Mouse (Mus musculus) ES-Bruce4 (cell line): ENCODE data around the gene Coa3. TPM values are rescaled to one million over a fixed set of nuclear protein-coding genes. Genes with fewer than 3 reads are reported as not detected.

Experiments used
- H3K27ac ChIP-seq: 2 replicates; pipeline ENCODE4 v1.5.1; 2012; ENCODE audit warnings: low read length, inconsistent platforms; ENCODE audit not compliant: insufficient read depth
- H3K27me3 ChIP-seq: 2 replicates; pipeline ENCODE4 v1.6.1; 2012; ENCODE audit warnings: mild to moderate bottlenecking, low read length, inconsistent platforms; ENCODE audit not compliant: control insufficient read depth, poor library complexity, insufficient read depth, severe bottlenecking
- H3K36me3 ChIP-seq: 2 replicates; pipeline ENCODE4 v1.6.1; 2012; ENCODE audit warnings: inconsistent platforms, mild to moderate bottlenecking, low read length, moderate library complexity; ENCODE audit not compliant: control insufficient read depth, poor library complexity, insufficient read depth, severe bottlenecking
- H3K4me1 ChIP-seq: one replicate; pipeline ENCODE4 v1.8.1; 2011; ENCODE audit warnings: low read length; ENCODE audit not compliant: control insufficient read depth, insufficient read depth
- H3K4me3 ChIP-seq: 2 replicates; pipeline ENCODE4 v1.5.1; 2011; ENCODE audit warnings: low read depth, mild to moderate bottlenecking, low read length
- H3K9ac ChIP-seq: 2 replicates; pipeline ENCODE4 v1.6.1; 2012; ENCODE audit warnings: low read depth, mild to moderate bottlenecking, inconsistent platforms; ENCODE audit not compliant: poor library complexity, severe bottlenecking
- H3K9me3 ChIP-seq: replicated peaks from 2 replicates; pipeline ENCODE4 v1.6.1; 2012; ENCODE audit warnings: mild to moderate bottlenecking, low read length, inconsistent platforms; ENCODE audit not compliant: control insufficient read depth, poor library complexity, insufficient read depth, severe bottlenecking
- CTCF ChIP-seq: IDR thresholded peaks from one replicate; pipeline ENCODE4 v1.8.1; 2011; ENCODE audit warnings: low read depth, low read length
- EP300 ChIP-seq: IDR thresholded peaks from 2 replicates; pipeline ENCODE4 v1.6.1; 2011; ENCODE audit warnings: low read depth, low read length; ENCODE audit not compliant: insufficient read depth
- POLR2A ChIP-seq: IDR thresholded peaks from one replicate; pipeline ENCODE4 v1.8.1; 2011; ENCODE audit warnings: low read length; ENCODE audit not compliant: insufficient read depth
- polyA plus RNA-seq: library from polyadenylated mRNA; stranded (reverse); fragments of >200 nt; gene quantifications from 2 replicates; pipeline ENCODE4 v1.2.4, GENCODE M21; 2011; ENCODE audit warnings: low read depth; ENCODE audit not compliant: missing spikeins, insufficient read depth, insufficient read length

The Coa3 gene
- polyA plus RNA-seq, 1 experiment, result 44.8 TPM

- no peaks in the 10 kb centered on the region for H3K9me3 ChIP-seq
- no peaks in the 10 kb centered on the region for H3K36me3 ChIP-seq
- no peak overlapping the region for H3K4me3 ChIP-seq
- H3K27ac ChIP-seq, result no peak overlapping the region
- peaks cover 2% of the 10 kb centered on the region; the same call in 1 of the 2 replicates for H3K27me3 ChIP-seq
- no peak overlapping the region for H3K9ac ChIP-seq
- no peaks in the 10 kb centered on the region for H3K4me1 ChIP-seq
- no peak for TF ChIP-seq EP300
- peak; percentile 11 for TF ChIP-seq CTCF
- TF ChIP-seq POLR2A, result no peak
Measured at GRCm38 (mm10) chr11:101248258-101248994, 30.5 kb downstream of the Coa3 start.

- Histone ChIP-seq H3K9me3 (no peaks in the 10 kb centered on the region), H3K27ac (no peak overlapping the region), H3K36me3 (no peaks in the 10 kb centered on the region), H3K9ac (no peak overlapping the region), H3K27me3 (peaks cover 2% of the 10 kb centered on the region; the same call in 1 of the 2 replicates), H3K4me1 (no peaks in the 10 kb centered on the region), H3K4me3 (no peak overlapping the region)
- TF ChIP-seq EP300 (no peak), POLR2A (no peak), CTCF (no peak)
Measured at GRCm38 (mm10) chr11:101247521-101248030, 31.3 kb downstream of the Coa3 start.

- Histone ChIP-seq H3K27ac (no peak overlapping the region), H3K27me3 (peaks cover 2% of the 10 kb centered on the region; the same call in 1 of the 2 replicates), H3K9ac (peak overlapping the region; percentile 58), H3K4me3 (peak overlapping the region; percentile 55), H3K9me3 (no peaks in the 10 kb centered on the region), H3K4me1 (no peaks in the 10 kb centered on the region), H3K36me3 (no peaks in the 10 kb centered on the region)
- no peak for TF ChIP-seq EP300
- no peak for TF ChIP-seq POLR2A
Measured at GRCm38 (mm10) chr11:101246702-101247012, 32.3 kb downstream of the Coa3 start.

GRCm38 (mm10) chr11:101245855-101246701 lies 32.8 kb downstream of the Coa3 start, which contains the start of gene Ramp2:
Ramp2 (plus strand) TSS chr11:101246028.
- Histone ChIP-seq H3K27ac (no peak within 1 kb of the TSS), H3K9me3 (no peaks in the 10 kb centered on the region), H3K36me3 (no peaks in the 10 kb centered on the region), H3K27me3 (peaks cover 2% of the 10 kb centered on the region; the same call in 1 of the 2 replicates), H3K9ac (peak within 1 kb of the TSS; percentile 58), H3K4me3 (peak within 1 kb of the TSS; percentile 55), H3K4me1 (no peaks in the 10 kb centered on the region)
- TF ChIP-seq POLR2A (no peak), EP300 (no peak), CTCF (no peak)

- Histone ChIP-seq H3K27me3 (peaks cover 2% of the 10 kb centered on the region; the same call in 1 of the 2 replicates), H3K36me3 (no peaks in the 10 kb centered on the region), H3K9me3 (no peaks in the 10 kb centered on the region), H3K4me1 (no peaks in the 10 kb centered on the region), H3K9ac (no peak overlapping the region), H3K27ac (no peak overlapping the region), H3K4me3 (no peak overlapping the region)
- TF ChIP-seq EP300, result no peak
- no peak for TF ChIP-seq POLR2A
- no peak for TF ChIP-seq CTCF
Measured at GRCm38 (mm10) chr11:101245071-101245470, 33.8 kb downstream of the Coa3 start.

GRCm38 (mm10) chr11:101238071-101238647 lies 40.8 kb downstream of the Coa3 start:
- no peaks in the 10 kb centered on the region for H3K27me3 ChIP-seq
- TF ChIP-seq EP300, result no peak
- no peak for TF ChIP-seq POLR2A
- no peak for TF ChIP-seq CTCF
- no peaks in the 10 kb centered on the region for H3K9me3 ChIP-seq
- H3K36me3 ChIP-seq, result no peaks in the 10 kb centered on the region
- H3K4me1 ChIP-seq, result no peaks in the 10 kb centered on the region
- no peak overlapping the region for H3K27ac ChIP-seq
- no peak overlapping the region for H3K4me3 ChIP-seq
- no peak overlapping the region for H3K9ac ChIP-seq
